Mouse (Mus musculus) limb, embryonic 11.5 days (tissue): ENCODE measurements at regions not wholly inside any gene's neighbourhood (a gene's known extent, or its start where the extent isn't known, plus 50 kb on each side); places are given as distances from the start of the nearest gene placed in this dataset.

Experiments
- ATAC-seq: fragments of 200-750 bp; cut with Nextera tagmentation; 2 replicates; pipeline ENCODE4 v1.8.0; 2017; ENCODE audit warnings: low read depth; ENCODE audit not compliant: insufficient number of reproducible peaks, low FRiP score, low TSS enrichment
- DNase-seq: peaks from one replicate; pipeline ENCODE4 v3.0.0-alpha.2; 2015; ENCODE audit warnings: low spot score
- H3K27ac ChIP-seq: fragments of 300-500 bp; sonication (generic); replicated peaks from 2 replicates; pipeline ENCODE4 v1.5.1; 2014; ENCODE audit warnings: low read depth, mild to moderate bottlenecking, low read length
- H3K27me3 ChIP-seq: fragments of 300-500 bp; sonication (generic); 2 replicates; pipeline ENCODE4 v1.6.1; 2014; ENCODE audit warnings: mild to moderate bottlenecking, low read length, mixed read lengths; ENCODE audit not compliant: control insufficient read depth, insufficient read depth
- H3K36me3 ChIP-seq: fragments of 300-500 bp; sonication (generic); 2 replicates; pipeline ENCODE4 v1.6.1; 2014; ENCODE audit warnings: mild to moderate bottlenecking, low read length, moderate library complexity, mixed read lengths; ENCODE audit not compliant: control insufficient read depth, insufficient read depth
- H3K4me1 ChIP-seq: fragments of 300-500 bp; sonication (generic); 2 replicates; pipeline ENCODE4 v1.6.1; 2014; ENCODE audit warnings: low read length, mixed read lengths; ENCODE audit not compliant: control insufficient read depth, insufficient read depth
- H3K4me2 ChIP-seq: fragments of 300-500 bp; sonication (generic); 2 replicates; pipeline ENCODE4 v1.6.1; 2014; ENCODE audit warnings: low read depth, mild to moderate bottlenecking, moderate library complexity; ENCODE audit not compliant: severe bottlenecking
- H3K4me3 ChIP-seq: fragments of 300-500 bp; sonication (generic); 2 replicates; pipeline ENCODE4 v1.5.1; 2014; ENCODE audit warnings: low read depth, low read length
- H3K9ac ChIP-seq: fragments of 300-500 bp; sonication (generic); 2 replicates; pipeline ENCODE4 v1.6.1; 2014; ENCODE audit warnings: mild to moderate bottlenecking, low read length
- H3K9me3 ChIP-seq: fragments of 300-500 bp; sonication (generic); 2 replicates; pipeline ENCODE4 v1.6.1; 2016; ENCODE audit warnings: low read length; ENCODE audit not compliant: control insufficient read depth
- WGBS: fragments of 180-500 bp; shearing (Covaris S2); extraction: QIAGEN DNeasy Blood & Tissue Kit; methylation state at CpG from one replicate; pipeline ENCODE4 v1.1.7; 2014; 5-methylcytosine and 5-hydroxymethylcytosine counted together

GRCm38 (mm10) chr7:145027061-145027460 is 87.3 kb upstream of the Ccnd1 start:
- H3K9ac ChIP-seq = no peak overlapping the region
- DNase-seq = no peak
- H3K9me3 ChIP-seq = no peaks in the 10 kb centered on the region
- H3K36me3 ChIP-seq = no peaks in the 10 kb centered on the region
- H3K27me3 ChIP-seq = no peaks in the 10 kb centered on the region
- H3K27ac ChIP-seq = no peak overlapping the region
- WGBS = 87% methylated on average over 4 of the region's 4 CpGs
- ATAC-seq = no peak
- no peak overlapping the region for H3K4me3 ChIP-seq
- H3K4me2 ChIP-seq = no peak overlapping the region
- H3K4me1 ChIP-seq = peaks cover 15% of the 10 kb centered on the region

- ATAC-seq (no peak), DNase-seq (no peak)
- Histone ChIP-seq H3K9ac (no peak overlapping the region), H3K4me2 (no peak overlapping the region), H3K27ac (no peak overlapping the region), H3K27me3 (no peaks in the 10 kb centered on the region), H3K9me3 (no peaks in the 10 kb centered on the region), H3K4me1 (peaks cover 6% of the 10 kb centered on the region), H3K36me3 (no peaks in the 10 kb centered on the region), H3K4me3 (no peak overlapping the region)
- 93% methylated on average over 5 of the region's 5 CpGs for WGBS
These were observed 86.2 kb upstream of the Ccnd1 start for GRCm38 (mm10) chr7:145026014-145026285.

- 55% methylated on average over 6 of the region's 6 CpGs for WGBS
- no peak overlapping the region for H3K27ac ChIP-seq
- no peaks in the 10 kb centered on the region for H3K27me3 ChIP-seq
These were observed 85.7 kb upstream of the Ccnd1 start for GRCm38 (mm10) chr7:145025186-145026013.

GRCm38 (mm10) chr7:145024651-145025050 is 84.9 kb upstream of the Ccnd1 start:
- H3K27me3 ChIP-seq = no peaks in the 10 kb centered on the region
- H3K4me2 ChIP-seq = no peak overlapping the region
- DNase-seq = no peak
- WGBS = 89% methylated on average over 2 of the region's 2 CpGs
- no peak overlapping the region for H3K4me3 ChIP-seq
- H3K27ac ChIP-seq = no peak overlapping the region
- no peak for ATAC-seq
- no peak overlapping the region for H3K9ac ChIP-seq
- H3K36me3 ChIP-seq = no peaks in the 10 kb centered on the region
- no peaks in the 10 kb centered on the region; the same call in 1 of the 2 replicates for H3K4me1 ChIP-seq
- no peaks in the 10 kb centered on the region for H3K9me3 ChIP-seq

More at GRCm38 (mm10) chr7:145025186-145026013, 85.7 kb upstream of the Ccnd1 start:
- H3K4me1 ChIP-seq = peaks cover 3% of the 10 kb centered on the region
- H3K9me3 ChIP-seq = no peaks in the 10 kb centered on the region
- H3K9ac ChIP-seq = no peak overlapping the region
- H3K36me3 ChIP-seq = no peaks in the 10 kb centered on the region
- ATAC-seq = no peak
- no peak overlapping the region for H3K4me3 ChIP-seq
- H3K4me2 ChIP-seq = no peak overlapping the region
- no peak for DNase-seq

GRCm38 (mm10) chr7:145019137-145019536 is 79.4 kb upstream of the Ccnd1 start:
- Histone ChIP-seq H3K27ac (no peak overlapping the region), H3K27me3 (no peaks in the 10 kb centered on the region), H3K36me3 (no peaks in the 10 kb centered on the region), H3K4me2 (no peak overlapping the region), H3K9me3 (no peaks in the 10 kb centered on the region), H3K4me1 (0 out of 2 replicates have a peak, but pooled peaks cover 4% of the 10 kb centered on the region), H3K4me3 (no peak overlapping the region), H3K9ac (no peak overlapping the region)
- ATAC-seq (no peak), DNase-seq (no peak)
- WGBS = 86% methylated on average over 2 of the region's 2 CpGs

- Histone ChIP-seq H3K4me1 (0 out of 2 replicates have a peak, but pooled peaks cover 4% of the 10 kb centered on the region), H3K27ac (no peak overlapping the region), H3K27me3 (no peaks in the 10 kb centered on the region), H3K4me3 (no peak overlapping the region), H3K9ac (no peak overlapping the region), H3K9me3 (no peaks in the 10 kb centered on the region), H3K4me2 (no peak overlapping the region), H3K36me3 (no peaks in the 10 kb centered on the region)
- DNase-seq = no peak
- ATAC-seq = no peak
- WGBS = 94% methylated on average over 3 of the region's 3 CpGs
These were observed 78.4 kb upstream of the Ccnd1 start for GRCm38 (mm10) chr7:145018149-145018548.

- WGBS = 41% methylated on average over 22 of the region's 22 CpGs
These were observed 75.8 kb upstream of the Ccnd1 start for GRCm38 (mm10) chr7:145015463-145016085.

GRCm38 (mm10) chr7:145010757-145011156 is 71.0 kb upstream of the Ccnd1 start:
- H3K4me2 ChIP-seq = no peak overlapping the region
- H3K4me1 ChIP-seq = 0 out of 2 replicates have a peak, but pooled peaks cover 1% of the 10 kb centered on the region
- no peaks in the 10 kb centered on the region for H3K9me3 ChIP-seq
- no peaks in the 10 kb centered on the region for H3K27me3 ChIP-seq
- no peak overlapping the region for H3K4me3 ChIP-seq
- H3K9ac ChIP-seq = no peak overlapping the region
- no peak for DNase-seq
- WGBS = 42% methylated on average over 4 of the region's 4 CpGs
- H3K27ac ChIP-seq = no peak overlapping the region
- H3K36me3 ChIP-seq = no peaks in the 10 kb centered on the region
- ATAC-seq = no peak

More at GRCm38 (mm10) chr7:145015463-145016085, 75.8 kb upstream of the Ccnd1 start:
- Histone ChIP-seq H3K9me3 (no peaks in the 10 kb centered on the region), H3K36me3 (no peaks in the 10 kb centered on the region), H3K9ac (no peak overlapping the region), H3K27ac (no peak overlapping the region), H3K27me3 (no peaks in the 10 kb centered on the region), H3K4me3 (no peak overlapping the region), H3K4me1 (0 out of 2 replicates have a peak, but pooled peaks cover 4% of the 10 kb centered on the region), H3K4me2 (no peak overlapping the region)
- no peak for DNase-seq
- ATAC-seq = no peak
